22 mouse cellular contexts compared by ENCODE assay signal in genomic region chr2:44356248-44356886, GRCm38 (mm10).
DNase-seq lines count a peak whose midpoint lies in the region; ATAC-seq lines count a peak whose summit lies in the region.
"Had no signal": no experiment of that assay in that cellular context is flagged by ENCODE, and none has a peak within 500 bp of the region (broad histone marks: within the 10 kb centered on the region; RNA-seq: fewer than 3 reads in every experiment).

No protein-coding gene starts in this region.

- H3K4me3 ChIP-seq in kidney, embryonic 14.5 days (ENCODE audit: low read length): no peak overlapping the region
- no peak overlapping the region for H3K4me3 ChIP-seq in lung, embryonic 16.5 days (ENCODE audit: low read length)
- no peak overlapping the region for H3K4me3 ChIP-seq in stomach, embryonic 15.5 days (replicated peaks)
- H3K4me3 ChIP-seq: embryonic facial prominence, embryonic 15.5 days; limb, embryonic 10.5 days; liver, embryonic 15.5 days; neural tube, embryonic 13.5 days had no signal

- no peaks in the 10 kb centered on the region for H3K27me3 ChIP-seq in kidney, embryonic 14.5 days (ENCODE audit: control insufficient read depth, insufficient read depth, low read length)
- no peaks in the 10 kb centered on the region for H3K27me3 ChIP-seq in lung, embryonic 16.5 days (ENCODE audit: control insufficient read depth, insufficient read depth, low read depth, low read length)
- H3K27me3 ChIP-seq in stomach, embryonic 15.5 days (replicated peaks): no peaks in the 10 kb centered on the region
- H3K27me3 ChIP-seq: embryonic facial prominence, embryonic 15.5 days; liver, embryonic 15.5 days; neural tube, embryonic 13.5 days had no signal

- ATAC-seq in kidney, embryonic 14.5 days (ENCODE audit: low FRiP score, low TSS enrichment): 0 out of 2 replicates have a peak, but pooled peaks have one; percentile 49
- ATAC-seq in lung, embryonic 16.5 days (ENCODE audit: low read depth): peak; percentile 44; the same call in 1 of the 2 replicates
- peak; percentile 84 for ATAC-seq in stomach, embryonic 15.5 days (ENCODE audit: insufficient read depth, low FRiP score, low read depth)
- ATAC-seq: forebrain, embryonic 16.5 days had no signal

- no peak overlapping the region for H3K9ac ChIP-seq in kidney, embryonic 14.5 days (ENCODE audit: low read depth, low read length)
- H3K9ac ChIP-seq in lung, embryonic 16.5 days (ENCODE audit: low read length): no peak overlapping the region
- H3K9ac ChIP-seq in stomach, embryonic 15.5 days: no peak overlapping the region
- H3K9ac ChIP-seq: embryonic facial prominence, embryonic 15.5 days; hindbrain, embryonic 14.5 days; liver, embryonic 15.5 days; neural tube, embryonic 13.5 days had no signal

- DNase-seq in kidney, adult 18-20 months: no peak
- no peak for DNase-seq in lung, postnatal 10 days
- DNase-seq in brain, adult 2 months (ENCODE audit: low read depth, low spot score): peak; percentile 42
- no peak for DNase-seq in embryo, embryonic 10.5 days (ENCODE audit: low spot score)
- no peak for DNase-seq in gastrocnemius, postnatal 25 days
- DNase-seq: adrenal gland, postnatal 14 days; cerebellum, adult 8-10 months; cerebellum, postnatal 36 days; heart, postnatal 4 days; kidney, adult 11 months; layer of hippocampus, adult 9-11 months; liver; midbrain, embryonic 14.5 days had no signal

- H3K4me2 ChIP-seq in kidney, embryonic 14.5 days (replicated peaks; ENCODE audit: low read depth, low read length): no peak overlapping the region
- H3K4me2 ChIP-seq in lung, embryonic 16.5 days (ENCODE audit: low read depth, low read length): no peak overlapping the region
- H3K4me2 ChIP-seq in stomach, embryonic 15.5 days: no peak overlapping the region
- H3K4me2 ChIP-seq: hindbrain, embryonic 14.5 days; liver, embryonic 15.5 days; neural tube, embryonic 13.5 days had no signal

- H3K4me1 ChIP-seq in kidney, embryonic 14.5 days (ENCODE audit: control insufficient read depth, insufficient read depth, low read length): no peaks in the 10 kb centered on the region
- H3K4me1 ChIP-seq in lung, embryonic 16.5 days (replicated peaks; ENCODE audit: control insufficient read depth, insufficient read depth, low read length): 0 out of 2 replicates have a peak, but pooled peaks cover 4% of the 10 kb centered on the region
- H3K4me1 ChIP-seq in stomach, embryonic 15.5 days: peaks cover 7% of the 10 kb centered on the region; the same call in 1 of the 2 replicates
- H3K4me1 ChIP-seq: liver, embryonic 15.5 days; neural tube, embryonic 13.5 days had no signal

- H3K9me3 ChIP-seq in kidney, embryonic 14.5 days (ENCODE audit: control insufficient read depth, low read length): no peaks in the 10 kb centered on the region
- no peaks in the 10 kb centered on the region for H3K9me3 ChIP-seq in lung, embryonic 16.5 days (ENCODE audit: control insufficient read depth, low read length)
- H3K9me3 ChIP-seq in stomach, embryonic 15.5 days: no peaks in the 10 kb centered on the region
- H3K9me3 ChIP-seq: embryonic facial prominence, embryonic 15.5 days; limb, embryonic 10.5 days; liver, embryonic 15.5 days; neural tube, embryonic 13.5 days had no signal

- no peak overlapping the region for H3K27ac ChIP-seq in kidney, embryonic 14.5 days (ENCODE audit: low read depth, low read length)
- no peak overlapping the region for H3K27ac ChIP-seq in lung, embryonic 16.5 days (ENCODE audit: low read length)
- H3K27ac ChIP-seq in stomach, embryonic 15.5 days: peak overlapping the region; percentile 89
- H3K27ac ChIP-seq: hindbrain, embryonic 14.5 days; limb, embryonic 10.5 days; liver, embryonic 15.5 days; neural tube, embryonic 13.5 days had no signal

- WGBS in kidney, embryonic 14.5 days: 27% methylated on average over 5 of the region's 5 CpGs
- WGBS in lung, embryonic 16.5 days: 55% methylated on average over 5 of the region's 5 CpGs
- WGBS in stomach, embryonic 15.5 days: 44% methylated on average over 5 of the region's 5 CpGs

- no peaks in the 10 kb centered on the region for H3K36me3 ChIP-seq in kidney, embryonic 14.5 days (ENCODE audit: control insufficient read depth, insufficient read depth, low read length)
- H3K36me3 ChIP-seq in lung, embryonic 16.5 days (ENCODE audit: control insufficient read depth, insufficient read depth, low read length): no peaks in the 10 kb centered on the region
- H3K36me3 ChIP-seq in stomach, embryonic 15.5 days: no peaks in the 10 kb centered on the region
- H3K36me3 ChIP-seq: embryonic facial prominence, embryonic 15.5 days; limb, embryonic 10.5 days; liver, embryonic 15.5 days; neural tube, embryonic 13.5 days had no signal
